Mouse (Mus musculus) heart, adult 2 months (tissue): ENCODE data around the gene Epas1.

Source experiments
- CTCF ChIP-seq: fragments of 200-600 bp; IDR thresholded peaks from 2 replicates; pipeline ENCODE4 v1.8.1; 2022; ENCODE audit warnings: antibody characterized with exemption, mild to moderate bottlenecking, moderate library complexity
- POLR2A ChIP-seq: fragments of 200-500 bp; IDR thresholded peaks from 2 replicates; pipeline ENCODE4 v1.6.1; 2011; ENCODE audit warnings: mild to moderate bottlenecking, low read depth, low read length, control low read depth; ENCODE audit not compliant: insufficient read depth

GRCm38 (mm10) chr17:86880461-86881044 is 127.1 kb downstream of the Epas1 start:
- TF ChIP-seq CTCF (no peak), POLR2A (no peak)
